Mouse (Mus musculus) duodenum, adult 2 months (tissue): ENCODE data around the gene Ttc21a. TPM values are rescaled to one million over a fixed set of nuclear protein-coding genes. Genes with fewer than 3 reads are reported as not detected.

ENCODE experiments used
- polyA plus RNA-seq: library from polyadenylated mRNA; depleted of rRNA; stranded (reverse); fragments of >200 nt; gene quantifications from 2 replicates; pipeline ENCODE4 v1.2.3, GENCODE M21; 2012; ENCODE audit warnings: low replicate concordance; rRNA removed

The Ttc21a gene
- 0.04 TPM in 1 of 2 replicates, not detected in the other for polyA plus RNA-seq

GRCm38 (mm10) chr9:119937005-119937773, at the start of gene Ttc21a, which contains the start of gene Gorasp1:
Gene Ttc21a, plus strand, starts transcription at chr9:119937606.
Gene Gorasp1, minus strand, starts transcription at chr9:119937565.

DNA sequence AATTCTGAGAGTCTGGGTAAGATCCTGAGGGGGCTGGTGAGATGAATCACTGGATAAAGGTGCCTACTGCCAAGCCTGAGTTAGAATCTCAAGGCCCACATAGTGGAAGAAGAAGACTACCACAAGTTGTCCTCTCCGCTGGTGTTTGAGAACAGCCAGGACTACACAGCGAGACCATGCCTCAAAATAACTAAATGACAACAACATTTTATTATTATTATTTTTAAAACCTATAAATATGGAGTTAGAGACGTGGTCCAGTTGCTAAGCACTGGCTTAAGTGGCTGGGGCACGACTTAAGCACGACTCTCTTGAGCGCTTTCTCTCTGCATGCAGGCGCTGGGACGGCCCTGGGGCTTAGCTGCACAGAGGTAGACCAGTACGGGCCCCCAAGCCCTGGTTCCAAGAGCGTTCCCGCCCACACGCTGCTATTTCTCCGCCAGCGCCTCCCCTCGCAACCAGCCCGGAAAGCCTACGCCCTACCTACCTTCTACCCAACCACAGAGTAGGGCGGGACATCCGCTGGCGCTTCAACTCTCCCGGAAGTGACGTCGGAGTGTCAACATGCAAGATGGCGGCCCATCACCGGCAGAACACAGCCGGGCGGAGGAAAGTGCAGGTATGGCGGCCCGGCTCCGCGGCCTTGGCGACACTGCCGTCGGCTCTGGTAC, 42.9 kb upstream of the Ttc21a start, which contains the start of gene Wdr48:
Wdr48 (plus strand) TSS at position 540 of the 671 bp plus-strand sequence.

GRCm38 (mm10) chr9:119984536-119985011, 47.2 kb downstream of the Ttc21a start, which contains the start of gene Csrnp1:
Gene Csrnp1, minus strand, starts transcription at chr9:119984658.

Other genes starting within 250 kb of the Ttc21a start
- not detected in 2 replicates for gene Scn10a, start 218.3 kb upstream of the Ttc21a start, polyA plus RNA-seq
- gene Scn11a, start 112.2 kb upstream of the Ttc21a start, polyA plus RNA-seq, result 0.04 and 0.11 TPM in 2 replicates
- gene Wdr48, start 42.7 kb upstream of the Ttc21a start, polyA plus RNA-seq, result 9.4 and 13.1 TPM in 2 replicates
- 14.3 and 19.0 TPM in 2 replicates for gene Gorasp1, start within 50 bp of the Ttc21a start, polyA plus RNA-seq
- 13.0 and 22.2 TPM in 2 replicates for gene Csrnp1, start 47.1 kb downstream of the Ttc21a start, polyA plus RNA-seq
- 0.05 and 0.14 TPM in 2 replicates for gene Xirp1, start 86.0 kb downstream of the Ttc21a start, polyA plus RNA-seq
- 2.6 and 3.6 TPM in 2 replicates for gene Cx3cr1, start 132.3 kb downstream of the Ttc21a start, polyA plus RNA-seq
- 0.21 and 0.24 TPM in 2 replicates for gene Ccr8, start 154.5 kb downstream of the Ttc21a start, polyA plus RNA-seq
- 17.7 and 32.1 TPM in 2 replicates for gene Slc25a38, start 172.8 kb downstream of the Ttc21a start, polyA plus RNA-seq
- 2,514 and 3,065 TPM in 2 replicates for gene Rpsa, start 190.1 kb downstream of the Ttc21a start, polyA plus RNA-seq
- gene Mobp, start 212.1 kb downstream of the Ttc21a start, polyA plus RNA-seq, result not detected in 2 replicates